Mouse (Mus musculus) lung, embryonic 14.5 days (tissue): ENCODE measurements around the gene Cdk6. TPM values are rescaled to one million over a fixed set of nuclear protein-coding genes. Genes with fewer than 3 reads are reported as not detected.

ENCODE experiments used
- ATAC-seq: fragments of 200-750 bp; cut with Nextera tagmentation; 2 replicates; pipeline ENCODE4 v1.8.0; 2017; ENCODE audit warnings: mild to moderate bottlenecking, moderate TSS enrichment, moderate library complexity; ENCODE audit not compliant: insufficient read depth
- DNase-seq: peaks from one replicate; pipeline ENCODE4 v3.0.0-alpha.2; 2015
- H3K27ac ChIP-seq: fragments of 300-500 bp; sonication (generic); 2 replicates; pipeline ENCODE4 v1.5.1; 2014; ENCODE audit warnings: low read depth, mild to moderate bottlenecking, moderate library complexity
- H3K27me3 ChIP-seq: fragments of 300-500 bp; sonication (generic); 2 replicates; pipeline ENCODE4 v1.6.1; 2014; ENCODE audit warnings: low read length, control low read depth; ENCODE audit not compliant: insufficient read depth
- H3K36me3 ChIP-seq: fragments of 300-500 bp; sonication (generic); 2 replicates; pipeline ENCODE4 v1.6.1; 2014; ENCODE audit warnings: control low read depth; ENCODE audit not compliant: insufficient read depth
- H3K4me1 ChIP-seq: fragments of 300-500 bp; sonication (generic); 2 replicates; pipeline ENCODE4 v1.6.1; 2014; ENCODE audit warnings: antibody characterized with exemption, control low read depth; ENCODE audit not compliant: insufficient read depth
- H3K4me2 ChIP-seq: fragments of 300-500 bp; sonication (generic); 2 replicates; pipeline ENCODE4 v1.6.1; 2014; ENCODE audit warnings: mild to moderate bottlenecking
- H3K4me3 ChIP-seq: fragments of 300-500 bp; sonication (generic); 2 replicates; pipeline ENCODE4 v1.5.1; 2014; ENCODE audit warnings: low read depth, low read length
- H3K9ac ChIP-seq: fragments of 300-500 bp; sonication (generic); 2 replicates; pipeline ENCODE4 v1.6.1; 2014
- H3K9me3 ChIP-seq: fragments of 300-500 bp; sonication (generic); 2 replicates; pipeline ENCODE4 v1.6.1; 2016; ENCODE audit warnings: low read depth, low read length, control low read depth
- CTCF ChIP-seq: IDR thresholded peaks from 2 replicates; pipeline ENCODE4 v1.5.1; 2016; ENCODE audit warnings: antibody characterized with exemption, low read depth
- WGBS: fragments of 180-500 bp; shearing (Covaris S2); extraction: QIAGEN DNeasy Blood & Tissue Kit; methylation state at CpG from one replicate; pipeline ENCODE4 v1.1.7; 2014; 5-methylcytosine and 5-hydroxymethylcytosine counted together
- polyA plus RNA-seq: library from polyadenylated mRNA; unstranded; fragments of >200 nt; fragmentation: Nextera tagmentation; extraction: Ambion mirVana; gene quantifications from 2 replicates; pipeline ENCODE4 v1.2.1, GENCODE M21; 2014

Gene Cdk6
- polyA plus RNA-seq, 1 experiment from 2014 or later = 57.8 TPM

DNA sequence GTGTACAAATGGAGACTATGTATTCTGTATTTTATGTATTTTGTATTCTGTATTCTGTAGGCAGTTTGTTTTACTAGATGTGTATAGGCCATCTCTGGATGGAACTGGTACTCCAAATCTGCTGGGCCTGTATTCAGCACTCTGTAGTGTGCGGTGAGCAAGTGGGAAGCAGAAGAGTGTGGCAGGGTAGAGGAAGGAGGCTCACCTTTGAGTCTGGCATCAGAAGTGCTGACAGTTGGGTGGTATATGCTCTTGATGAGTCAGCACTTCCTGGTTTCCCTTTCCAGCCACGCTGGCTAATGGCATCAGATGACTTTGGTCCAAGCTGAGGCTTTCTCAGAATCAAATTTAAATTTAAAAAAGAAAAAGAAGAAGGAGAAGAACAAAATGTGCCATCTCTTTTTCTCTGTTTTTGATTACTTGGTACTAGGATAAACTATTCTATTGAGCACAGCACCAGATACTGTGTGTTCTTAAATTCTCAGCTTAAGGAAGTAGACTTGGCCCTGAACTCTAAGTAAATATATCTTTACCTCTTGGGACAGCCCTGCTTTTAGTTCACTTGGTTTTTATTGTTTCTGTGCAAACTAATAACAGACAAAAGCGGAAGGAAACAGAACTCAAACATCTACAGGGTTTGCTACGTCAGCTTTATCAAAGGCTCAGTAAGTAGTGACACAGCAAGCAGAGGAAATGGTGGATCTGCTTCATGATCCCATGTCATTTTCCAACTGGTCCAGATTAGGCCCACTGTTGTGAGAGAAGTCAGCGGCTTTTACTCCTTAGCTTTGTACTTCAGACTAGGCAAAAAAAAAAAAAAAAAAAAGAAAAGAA, 17.6 kb downstream of the Cdk6 start:
- no peak overlapping the region for H3K27ac ChIP-seq

GRCm38 (mm10) chr5:3359914-3360313, 18.6 kb downstream of the Cdk6 start:
- Histone ChIP-seq H3K4me2 (no peak overlapping the region), H3K9ac (no peak overlapping the region), H3K4me3 (no peak overlapping the region), H3K36me3 (no peaks in the 10 kb centered on the region), H3K27ac (no peak overlapping the region), H3K4me1 (peaks cover 3% of the 10 kb centered on the region; the same call in 1 of the 2 replicates), H3K27me3 (no peaks in the 10 kb centered on the region), H3K9me3 (no peaks in the 10 kb centered on the region)
- 84% methylated on average over 7 of the region's 7 CpGs for WGBS
- DNase-seq (no peak), ATAC-seq (no peak)
- no peak for TF ChIP-seq CTCF

More for the DNA sequence above, 17.6 kb downstream of the Cdk6 start:
- Histone ChIP-seq H3K4me3 (no peak overlapping the region), H3K27me3 (no peaks in the 10 kb centered on the region), H3K4me2 (no peak overlapping the region), H3K9me3 (no peaks in the 10 kb centered on the region), H3K36me3 (no peaks in the 10 kb centered on the region), H3K9ac (no peak overlapping the region), H3K4me1 (peaks cover 3% of the 10 kb centered on the region; the same call in 1 of the 2 replicates)
- no peak for TF ChIP-seq CTCF
- WGBS = 77% methylated on average over 5 of the region's 5 CpGs
- DNase-seq (no peak), ATAC-seq (no peak)

GRCm38 (mm10) chr5:3361252-3361651, 20.0 kb downstream of the Cdk6 start:
- no peak overlapping the region for H3K4me2 ChIP-seq
- 89% methylated on average over 5 of the region's 5 CpGs for WGBS
- no peak overlapping the region for H3K4me3 ChIP-seq
- ATAC-seq (no peak), DNase-seq (no peak)
- no peaks in the 10 kb centered on the region for H3K27me3 ChIP-seq
- H3K27ac ChIP-seq = no peak overlapping the region
- H3K4me1 ChIP-seq = peaks cover 3% of the 10 kb centered on the region; the same call in 1 of the 2 replicates
- H3K9me3 ChIP-seq = no peaks in the 10 kb centered on the region
- no peak overlapping the region for H3K9ac ChIP-seq
- no peak for TF ChIP-seq CTCF
- no peaks in the 10 kb centered on the region for H3K36me3 ChIP-seq

GRCm38 (mm10) chr5:3362111-3362510, 20.8 kb downstream of the Cdk6 start:
- Histone ChIP-seq H3K4me3 (no peak overlapping the region), H3K9ac (no peak overlapping the region), H3K4me2 (no peak overlapping the region), H3K4me1 (peaks cover 3% of the 10 kb centered on the region; the same call in 1 of the 2 replicates), H3K9me3 (no peaks in the 10 kb centered on the region), H3K27ac (no peak overlapping the region), H3K27me3 (no peaks in the 10 kb centered on the region), H3K36me3 (no peaks in the 10 kb centered on the region)
- 48% methylated on average over 8 of the region's 8 CpGs for WGBS
- DNase-seq = no peak
- no peak for ATAC-seq
- no peak for TF ChIP-seq CTCF

- Histone ChIP-seq H3K4me2 (no peak overlapping the region), H3K27me3 (no peaks in the 10 kb centered on the region), H3K9ac (no peak overlapping the region), H3K9me3 (no peaks in the 10 kb centered on the region), H3K36me3 (no peaks in the 10 kb centered on the region), H3K4me1 (peaks cover 3% of the 10 kb centered on the region; the same call in 1 of the 2 replicates), H3K4me3 (no peak overlapping the region), H3K27ac (no peak overlapping the region)
- ATAC-seq (peak; percentile 35; the same call in 1 of the 2 replicates), DNase-seq (no peak)
- no peak for TF ChIP-seq CTCF
- 66% methylated on average over 15 of the region's 15 CpGs for WGBS
Observed at GRCm38 (mm10) chr5:3363036-3363983, 22.0 kb downstream of the Cdk6 start.

DNA sequence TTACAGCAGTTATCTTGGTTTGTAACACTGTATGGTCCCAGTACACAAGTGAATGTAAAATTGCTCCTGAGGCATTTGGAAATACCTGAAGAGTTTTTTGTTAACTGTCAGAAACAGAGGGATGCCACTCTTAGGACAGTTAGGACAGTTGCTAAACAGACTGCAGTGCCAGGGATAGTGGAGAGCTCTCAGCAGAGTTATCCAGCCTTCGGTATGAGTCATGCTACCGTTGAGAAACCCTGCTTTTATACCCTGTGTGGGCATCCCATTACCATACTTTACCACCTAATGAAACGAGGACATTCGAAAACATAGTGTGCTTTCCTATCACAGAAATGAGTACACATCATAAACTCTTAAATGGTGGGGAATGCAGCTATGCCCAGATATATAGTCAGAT, 25.8 kb downstream of the Cdk6 start:
- Histone ChIP-seq H3K9me3 (no peaks in the 10 kb centered on the region), H3K4me2 (no peak overlapping the region), H3K36me3 (no peaks in the 10 kb centered on the region), H3K4me3 (no peak overlapping the region), H3K27ac (no peak overlapping the region), H3K27me3 (no peaks in the 10 kb centered on the region), H3K9ac (no peak overlapping the region), H3K4me1 (peaks cover 3% of the 10 kb centered on the region; the same call in 1 of the 2 replicates)
- no peak for TF ChIP-seq CTCF
- ATAC-seq (no peak), DNase-seq (no peak)
- 89% methylated on average over 4 of the region's 4 CpGs for WGBS
